Mouse (Mus musculus) urinary bladder, postnatal 14 days (tissue): ENCODE data around the gene Slc25a39.
"Not testable (repeated sequence)": the region's sequence is repeated elsewhere in the genome, so short reads cannot be mapped to it uniquely, and the experiment has no call there.

Experiments used
- DNase-seq: peaks from one replicate; pipeline ENCODE4 v3.0.0; 2021; ENCODE audit warnings: low spot score

The Slc25a39 gene

GRCm38 (mm10) chr11:102394421-102395124 lies 13.2 kb downstream of the Slc25a39 start:
- no peak for DNase-seq

GRCm38 (mm10) chr11:102393719-102394420 lies 13.9 kb downstream of the Slc25a39 start:
- no peak for DNase-seq

- DNase-seq = peak; percentile 78
These were observed 14.5 kb downstream of the Slc25a39 start, which contains the start of gene Rundc3a for GRCm38 (mm10) chr11:102393238-102393634. Rundc3a (plus strand) TSS chr11:102393403.

- no peak for DNase-seq
These were observed 15.1 kb downstream of the Slc25a39 start for GRCm38 (mm10) chr11:102392441-102393237.

- not testable (repeated sequence) for DNase-seq
These were observed 18.3 kb downstream of the Slc25a39 start for GRCm38 (mm10) chr11:102389436-102389835.

DNA sequence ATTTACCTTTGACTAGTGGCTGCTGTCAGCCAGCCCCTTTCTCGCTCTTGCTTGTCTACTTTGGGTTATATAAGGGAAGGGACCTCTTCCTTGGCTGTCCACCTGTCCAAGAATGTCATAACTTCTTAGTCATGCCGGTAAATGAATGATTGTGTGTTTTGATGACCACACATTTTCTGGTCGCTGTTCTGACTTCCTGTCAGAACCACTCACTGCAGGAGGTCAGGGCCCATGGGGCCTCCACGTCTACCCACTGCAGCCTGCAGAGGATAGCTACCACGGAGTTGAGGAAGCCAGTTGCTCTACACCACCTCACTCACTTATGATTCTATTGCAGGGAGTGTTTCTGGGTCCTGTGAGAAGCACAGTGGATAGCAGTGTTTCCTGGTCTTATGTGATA lies 21.6 kb downstream of the Slc25a39 start:
- DNase-seq = no peak

- no peak for DNase-seq
These were observed 22.7 kb downstream of the Slc25a39 start for GRCm38 (mm10) chr11:102385075-102385474.

- DNase-seq = no peak
These were observed 23.3 kb downstream of the Slc25a39 start for GRCm38 (mm10) chr11:102384418-102384817.

GRCm38 (mm10) chr11:102383365-102384136 lies 24.2 kb downstream of the Slc25a39 start:
- no peak for DNase-seq

GRCm38 (mm10) chr11:102382794-102383193 lies 25.0 kb downstream of the Slc25a39 start:
- no peak for DNase-seq

DNA sequence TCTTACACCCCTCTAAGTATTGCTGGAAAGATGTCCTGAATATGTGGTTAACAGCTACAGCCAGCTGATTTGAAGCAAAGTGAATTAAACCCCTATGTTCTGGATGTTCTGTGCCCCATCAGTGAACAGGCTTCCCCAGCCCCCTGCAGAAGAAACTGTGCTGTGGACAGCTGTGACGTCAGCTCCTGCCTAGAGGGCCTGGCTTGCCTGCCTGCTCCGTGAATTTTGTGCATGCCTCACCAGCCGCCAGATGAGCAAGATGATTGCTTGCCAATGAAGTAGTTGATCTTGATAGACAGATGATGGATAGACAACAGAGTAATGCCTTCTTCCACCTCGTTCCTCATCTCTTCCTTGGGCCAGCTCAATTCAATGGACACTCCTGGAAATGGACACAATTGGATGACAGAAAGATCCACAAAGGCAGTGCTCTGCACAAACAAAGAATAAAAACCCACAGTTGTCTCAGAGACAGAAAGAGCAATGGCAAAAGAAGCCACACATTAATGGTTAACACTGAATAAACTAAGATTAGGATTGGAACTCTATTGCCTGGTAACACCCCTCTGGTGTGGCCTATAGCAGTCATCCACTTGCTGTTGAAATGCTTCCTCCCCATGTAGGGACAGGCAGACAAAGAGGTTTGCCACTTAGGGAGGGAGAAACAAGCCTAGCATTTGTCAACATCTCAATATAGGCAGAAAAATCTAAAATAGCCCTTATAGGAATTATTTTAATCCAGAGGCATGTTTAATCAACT lies 26.2 kb downstream of the Slc25a39 start:
- no peak for DNase-seq

- no peak for DNase-seq
These were observed 27.7 kb downstream of the Slc25a39 start for GRCm38 (mm10) chr11:102380091-102380490.

- DNase-seq = no peak
These were observed 30.6 kb downstream of the Slc25a39 start for GRCm38 (mm10) chr11:102377186-102377585.

DNA sequence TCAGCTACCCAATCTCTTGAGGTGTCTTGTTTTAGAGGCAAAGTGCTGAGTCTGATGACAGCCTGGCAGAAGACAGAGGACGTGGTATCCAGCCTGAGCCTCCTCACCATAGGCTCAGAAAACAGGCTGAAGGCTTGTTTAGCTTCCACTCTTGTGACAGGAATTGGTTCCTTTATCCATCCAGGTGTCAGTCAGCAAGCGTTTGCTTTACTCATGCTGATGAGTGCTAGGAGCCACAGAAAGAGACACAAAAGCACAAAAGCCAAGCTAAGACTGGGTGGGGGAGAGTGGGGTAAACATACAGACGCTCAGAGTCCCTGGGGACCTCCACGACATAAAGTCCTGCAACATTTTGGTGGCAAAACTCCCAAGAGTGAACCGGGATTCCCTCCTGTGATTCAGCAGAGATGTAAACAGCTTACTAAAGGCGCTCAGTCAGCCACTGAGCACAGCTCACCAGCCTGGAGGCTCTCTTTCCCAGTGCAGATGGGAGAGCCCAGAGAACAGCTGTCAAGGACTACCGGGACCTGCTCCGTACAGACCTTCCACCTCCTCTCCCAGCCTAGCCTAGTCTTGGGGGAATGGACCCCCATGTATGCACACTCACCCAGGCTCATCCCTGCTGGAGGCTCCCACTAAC lies 31.4 kb downstream of the Slc25a39 start:
- no peak for DNase-seq

GRCm38 (mm10) chr11:102375196-102376173 lies 32.3 kb downstream of the Slc25a39 start:
- DNase-seq = peak; percentile 70

GRCm38 (mm10) chr11:102374108-102374725 lies 33.5 kb downstream of the Slc25a39 start:
- no peak for DNase-seq

- DNase-seq = no peak
These were observed 34.1 kb downstream of the Slc25a39 start for GRCm38 (mm10) chr11:102373646-102374045.

DNA sequence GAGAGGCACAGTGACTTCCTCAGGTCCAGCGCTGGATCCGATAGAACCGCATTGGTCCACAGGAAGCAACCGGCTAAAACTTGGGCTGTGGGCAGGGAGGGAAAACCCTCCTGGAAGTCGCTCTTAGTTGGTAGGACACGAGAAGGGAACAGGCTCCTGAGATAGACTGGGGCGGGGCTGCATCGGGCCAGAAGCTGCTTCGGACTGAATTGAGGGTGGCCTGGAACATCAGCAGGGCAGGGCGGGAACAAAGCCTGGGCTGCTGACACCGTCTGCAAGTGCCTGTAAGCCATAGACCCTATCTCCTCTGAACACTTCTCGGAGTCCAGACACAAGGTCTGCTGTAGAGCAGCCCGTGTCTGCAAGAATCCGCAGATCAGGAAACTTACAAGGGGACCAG lies 34.8 kb downstream of the Slc25a39 start:
- no peak for DNase-seq
